Mouse (Mus musculus) hindbrain, embryonic 14.5 days (tissue): ENCODE measurements around the gene Inpp5f. TPM values are rescaled to one million over a fixed set of nuclear protein-coding genes. Genes with fewer than 3 reads are reported as not detected.

Experiments used
- ATAC-seq: fragments of 200-750 bp; cut with Nextera tagmentation; 2 replicates; pipeline ENCODE4 v1.8.0; 2017; ENCODE audit warnings: moderate number of reproducible peaks, mild to moderate bottlenecking, moderate TSS enrichment, moderate library complexity; ENCODE audit not compliant: low FRiP score
- DNase-seq: peaks from one replicate; pipeline ENCODE4 v3.0.0-alpha.2; 2015; ENCODE audit warnings: low spot score
- H3K27ac ChIP-seq: fragments of 300-500 bp; sonication (generic); 2 replicates; pipeline ENCODE4 v1.5.1; 2014; ENCODE audit warnings: mild to moderate bottlenecking, moderate library complexity
- H3K27me3 ChIP-seq: fragments of 300-500 bp; sonication (generic); 2 replicates; pipeline ENCODE4 v1.6.1; 2014; ENCODE audit warnings: mild to moderate bottlenecking, low read length, mixed read lengths; ENCODE audit not compliant: control insufficient read depth, insufficient read depth
- H3K36me3 ChIP-seq: fragments of 300-500 bp; sonication (generic); replicated peaks from 2 replicates; pipeline ENCODE4 v1.6.1; 2014; ENCODE audit not compliant: control insufficient read depth, insufficient read depth
- H3K4me1 ChIP-seq: fragments of 300-500 bp; sonication (generic); replicated peaks from 2 replicates; pipeline ENCODE4 v1.6.1; 2014; ENCODE audit warnings: antibody characterized with exemption, low read length, mixed read lengths; ENCODE audit not compliant: control insufficient read depth, insufficient read depth
- H3K4me2 ChIP-seq: fragments of 300-500 bp; sonication (generic); replicated peaks from 2 replicates; pipeline ENCODE4 v1.6.1; 2014; ENCODE audit warnings: mild to moderate bottlenecking, moderate library complexity
- H3K4me3 ChIP-seq: fragments of 300-500 bp; sonication (generic); replicated peaks from 2 replicates; pipeline ENCODE4 v1.5.1; 2014; ENCODE audit warnings: mild to moderate bottlenecking, low read length
- H3K9ac ChIP-seq: fragments of 300-500 bp; sonication (generic); 2 replicates; pipeline ENCODE4 v1.6.1; 2014
- H3K9me3 ChIP-seq: fragments of 300-500 bp; sonication (generic); 2 replicates; pipeline ENCODE4 v1.6.1; 2016; ENCODE audit warnings: low read length; ENCODE audit not compliant: control insufficient read depth
- WGBS: fragments of 180-500 bp; shearing (Covaris S2); extraction: QIAGEN DNeasy Blood & Tissue Kit; methylation state at CpG from one replicate; pipeline ENCODE4 v1.1.7; 2014; 5-methylcytosine and 5-hydroxymethylcytosine counted together
- polyA plus RNA-seq: library from polyadenylated mRNA; unstranded; fragments of >200 nt; fragmentation: Nextera tagmentation; extraction: Ambion mirVana; gene quantifications from 2 replicates; pipeline ENCODE4 v1.2.1, GENCODE M21; 2014

Inpp5f gene
- polyA plus RNA-seq, 1 experiment from 2014 or later: 418 TPM

DNA sequence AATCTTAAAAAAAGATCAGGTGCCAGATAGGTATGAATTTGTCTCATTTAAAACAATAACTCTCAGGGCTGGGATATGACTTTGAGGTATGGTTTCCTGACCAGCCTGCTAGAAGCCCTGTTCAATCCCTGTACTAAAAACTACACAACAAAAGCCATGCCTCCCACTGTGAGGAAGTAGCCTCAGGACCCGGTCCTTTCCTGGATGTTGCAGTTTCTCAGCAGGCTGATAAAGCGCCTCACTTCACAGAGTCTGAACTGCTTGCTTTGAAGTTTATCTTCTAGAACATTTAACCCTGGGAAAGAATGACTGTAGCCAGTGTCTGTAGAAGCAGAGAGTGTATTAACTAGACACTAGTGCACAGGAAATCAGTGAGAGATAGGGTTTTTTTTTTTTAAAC, 57.7 kb downstream of the Inpp5f start:
- no peak for DNase-seq

DNA sequence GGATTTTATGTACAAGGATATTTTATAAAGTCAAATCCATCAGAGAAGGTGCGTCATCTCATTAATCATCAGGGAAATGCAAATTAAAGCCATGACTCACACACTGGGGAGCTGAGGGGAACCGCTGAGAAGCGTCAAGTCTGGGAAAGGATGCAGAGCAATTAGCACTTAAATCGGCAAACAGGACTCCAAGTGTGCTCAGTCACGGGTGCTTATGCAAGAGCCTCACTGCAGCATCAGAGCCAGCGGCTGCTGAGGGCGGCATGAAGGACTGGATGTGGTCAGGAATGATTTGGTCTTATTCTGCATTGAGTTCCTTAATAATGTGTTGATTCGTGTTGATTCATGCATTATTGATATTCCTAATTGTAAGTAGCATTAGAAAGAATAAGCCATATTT, 60.8 kb downstream of the Inpp5f start:
- WGBS: 4% methylated on average over 8 of the region's 8 CpGs
- Histone ChIP-seq H3K4me2 (peak overlapping the region; percentile 43), H3K9ac (peak overlapping the region; percentile 28), H3K27ac (peak overlapping the region; percentile 90), H3K36me3 (peaks cover 9% of the 10 kb centered on the region), H3K27me3 (no peaks in the 10 kb centered on the region), H3K4me1 (peaks cover 21% of the 10 kb centered on the region), H3K4me3 (no peak overlapping the region; the same call in 1 of the 2 replicates), H3K9me3 (no peaks in the 10 kb centered on the region)
- DNase-seq (peak; percentile 67), ATAC-seq (peak; percentile 81; the same call in 1 of the 2 replicates)

More for the DNA sequence above, 57.7 kb downstream of the Inpp5f start:
- Histone ChIP-seq H3K36me3 (peaks cover 20% of the 10 kb centered on the region), H3K4me2 (no peak overlapping the region), H3K9ac (no peak overlapping the region), H3K4me3 (no peak overlapping the region), H3K9me3 (no peaks in the 10 kb centered on the region), H3K27ac (peak overlapping the region; percentile 1), H3K27me3 (no peaks in the 10 kb centered on the region), H3K4me1 (peaks cover 21% of the 10 kb centered on the region)
- 31% methylated on average over 2 of the region's 2 CpGs for WGBS
- ATAC-seq: no peak

DNA sequence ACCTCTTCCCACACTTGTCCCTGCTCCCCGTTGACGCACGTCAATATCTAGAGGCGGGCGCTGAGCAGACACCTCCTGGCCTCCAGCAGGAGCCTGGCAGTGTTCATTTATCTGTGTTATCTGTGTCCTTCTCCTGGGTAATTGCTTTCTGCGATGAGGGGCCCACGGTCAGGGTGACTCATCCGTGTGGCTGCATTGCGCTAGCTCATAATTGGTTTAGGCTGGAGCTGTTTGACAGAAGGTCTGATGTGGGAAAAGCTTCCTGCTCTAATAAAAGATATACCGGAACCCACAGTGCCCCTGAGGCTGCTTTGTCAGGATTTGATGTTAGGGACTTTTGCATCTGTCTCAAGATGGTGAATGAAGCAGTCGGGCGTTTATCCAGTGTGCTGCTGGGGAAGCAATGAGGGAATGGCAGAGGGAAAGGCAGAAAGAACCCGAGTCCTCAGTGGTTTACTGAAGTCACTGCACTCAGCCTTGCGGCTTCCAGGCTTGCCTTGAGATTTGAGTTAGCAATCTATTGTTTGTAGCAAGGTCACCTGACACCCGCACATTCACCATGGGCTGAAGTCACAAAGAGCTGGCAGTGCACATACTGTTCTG, 61.4 kb downstream of the Inpp5f start:
- H3K9ac ChIP-seq: peak overlapping the region; percentile 28
- no peaks in the 10 kb centered on the region for H3K9me3 ChIP-seq
- H3K27ac ChIP-seq: peak overlapping the region; percentile 90
- H3K4me3 ChIP-seq: no peak overlapping the region
- H3K4me2 ChIP-seq: peak overlapping the region; percentile 43
- WGBS: 6% methylated on average over 15 of the region's 15 CpGs
- DNase-seq: peak; percentile 70
- peaks cover 21% of the 10 kb centered on the region for H3K4me1 ChIP-seq
- peak; percentile 85 for ATAC-seq
- no peaks in the 10 kb centered on the region for H3K27me3 ChIP-seq
- H3K36me3 ChIP-seq: peaks cover 9% of the 10 kb centered on the region

DNA sequence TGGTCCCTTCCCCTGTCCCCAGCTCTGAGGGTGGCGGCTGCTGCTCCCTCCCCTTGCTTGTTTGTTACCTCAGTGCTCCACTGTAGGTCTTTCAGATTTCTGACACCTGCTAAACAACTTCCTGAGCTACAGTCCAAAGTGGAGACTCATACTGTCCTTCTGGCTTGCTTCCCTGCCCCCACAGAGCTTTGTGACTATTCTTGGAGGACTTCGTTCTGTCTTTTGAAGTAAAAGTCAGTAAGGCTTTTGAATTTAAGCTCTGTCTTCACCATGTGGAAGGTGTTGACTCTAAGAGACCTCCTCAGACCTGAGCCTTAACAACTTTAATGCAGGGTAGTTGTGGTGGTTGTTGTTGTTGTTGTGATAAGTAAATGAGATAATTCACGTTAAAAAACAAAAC, 67.4 kb downstream of the Inpp5f start:
- Histone ChIP-seq H3K4me3 (no peak overlapping the region), H3K4me2 (no peak overlapping the region), H3K27ac (no peak overlapping the region), H3K27me3 (no peaks in the 10 kb centered on the region), H3K36me3 (peaks cover 4% of the 10 kb centered on the region; the same call in 1 of the 2 replicates), H3K4me1 (no peaks in the 10 kb centered on the region), H3K9me3 (no peaks in the 10 kb centered on the region), H3K9ac (no peak overlapping the region)
- 81% methylated on average over 3 of the region's 3 CpGs for WGBS
- DNase-seq (no peak), ATAC-seq (no peak)

DNA sequence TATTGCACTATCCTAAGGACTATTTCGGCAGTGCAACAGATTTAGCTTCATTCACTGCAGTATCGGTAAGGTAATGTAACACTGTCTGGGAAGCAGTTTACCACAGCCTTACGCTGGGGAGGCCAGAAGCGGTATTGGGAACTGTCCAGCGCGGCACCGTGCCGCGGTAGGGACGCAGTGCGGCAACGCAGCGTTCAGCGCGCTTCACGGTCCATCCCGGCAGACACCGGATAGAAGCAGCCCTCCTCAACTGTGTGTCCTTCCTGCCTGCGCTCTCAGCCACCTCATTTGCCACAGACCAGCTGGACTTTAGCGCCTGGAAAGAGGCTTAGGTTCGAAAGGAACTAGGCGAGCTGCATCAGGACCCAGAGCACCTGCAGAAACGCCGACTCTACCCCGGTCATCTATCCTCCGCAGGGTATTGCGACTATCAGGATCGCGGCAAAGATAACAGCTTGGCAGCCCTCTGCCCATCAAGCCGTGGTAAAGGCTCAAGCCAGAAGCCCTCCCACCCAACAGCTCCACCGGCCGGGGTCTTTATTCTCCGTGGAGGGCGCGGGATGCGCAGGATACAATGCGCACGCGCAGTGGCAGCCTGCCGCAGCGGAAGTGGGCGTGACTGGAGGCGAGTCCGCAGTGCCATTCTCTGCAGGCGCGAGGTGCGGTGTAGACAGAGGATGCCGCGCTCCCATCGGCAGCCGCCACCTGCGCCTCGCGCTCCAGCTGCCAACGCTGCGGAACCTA, 76.9 kb downstream of the Inpp5f start:
- Histone ChIP-seq H3K4me1 (peaks cover 19% of the 10 kb centered on the region; the same call in 1 of the 2 replicates), H3K9me3 (peaks cover 33% of the 10 kb centered on the region), H3K4me3 (peak overlapping the region; percentile 52), H3K36me3 (peaks cover 48% of the 10 kb centered on the region), H3K27me3 (no peaks in the 10 kb centered on the region), H3K9ac (peak overlapping the region; percentile 76), H3K4me2 (peak overlapping the region; percentile 56), H3K27ac (peak overlapping the region; percentile 98)
- ATAC-seq (peak; percentile 79), DNase-seq (peak; percentile 83)
- 54% methylated on average over 56 of the region's 56 CpGs for WGBS

DNA sequence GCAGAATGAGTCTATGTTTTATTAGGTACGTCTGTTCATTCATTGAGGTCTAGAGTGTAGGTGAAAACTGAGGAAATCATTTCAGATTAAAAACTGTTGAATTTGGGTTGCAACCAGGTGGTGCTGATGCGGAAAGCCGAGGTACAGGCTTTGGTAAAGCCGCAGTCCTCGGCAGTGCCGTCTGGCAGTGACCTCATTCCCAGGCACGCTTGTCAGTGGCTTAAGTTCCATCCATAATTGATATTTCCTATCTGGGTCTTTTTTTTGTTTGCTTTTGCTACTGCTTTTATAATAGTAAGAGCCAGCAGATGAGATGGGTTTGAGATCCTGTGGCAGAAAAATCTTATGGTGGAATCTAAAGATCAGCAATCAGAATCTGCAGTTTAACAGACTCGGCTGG, 78.2 kb downstream of the Inpp5f start:
- WGBS: 58% methylated on average over 8 of the region's 8 CpGs
- DNase-seq: peak; percentile 47
- Histone ChIP-seq H3K9me3 (peaks cover 33% of the 10 kb centered on the region), H3K4me1 (peaks cover 19% of the 10 kb centered on the region; the same call in 1 of the 2 replicates), H3K36me3 (peaks cover 57% of the 10 kb centered on the region), H3K27ac (peak overlapping the region; percentile 98), H3K27me3 (no peaks in the 10 kb centered on the region), H3K4me2 (peak overlapping the region; percentile 56), H3K9ac (peak overlapping the region; percentile 76), H3K4me3 (peak overlapping the region; percentile 52)
- ATAC-seq: no peak

DNA sequence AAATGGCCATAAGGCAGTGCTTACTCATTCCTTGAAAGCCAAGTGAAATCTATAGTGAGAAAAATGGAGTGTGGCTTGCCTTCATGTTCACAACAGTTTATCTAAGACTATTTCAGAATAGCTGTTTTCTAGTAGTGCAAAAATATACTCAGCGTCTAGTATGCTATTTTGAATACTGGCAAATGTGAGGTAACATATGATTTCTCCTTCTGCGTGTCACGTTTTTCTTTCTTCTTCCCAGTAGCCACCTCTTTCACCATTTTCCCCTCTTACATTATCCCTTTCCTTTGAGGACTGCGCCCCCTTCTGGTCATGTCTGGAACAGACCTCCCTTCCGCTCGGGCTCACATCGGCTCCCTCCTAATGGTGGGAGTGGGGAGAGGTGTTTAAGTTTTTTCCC, 78.9 kb downstream of the Inpp5f start:
- peaks cover 33% of the 10 kb centered on the region for H3K9me3 ChIP-seq
- H3K4me3 ChIP-seq: peak overlapping the region; percentile 52
- peaks cover 19% of the 10 kb centered on the region; the same call in 1 of the 2 replicates for H3K4me1 ChIP-seq
- H3K9ac ChIP-seq: peak overlapping the region; percentile 76
- DNase-seq: peak; percentile 94
- H3K27me3 ChIP-seq: no peaks in the 10 kb centered on the region
- H3K27ac ChIP-seq: peak overlapping the region; percentile 98
- H3K4me2 ChIP-seq: peak overlapping the region; percentile 56
- peak; percentile 78 for ATAC-seq
- WGBS: 9% methylated on average over 7 of the region's 7 CpGs
- peaks cover 60% of the 10 kb centered on the region for H3K36me3 ChIP-seq

DNA sequence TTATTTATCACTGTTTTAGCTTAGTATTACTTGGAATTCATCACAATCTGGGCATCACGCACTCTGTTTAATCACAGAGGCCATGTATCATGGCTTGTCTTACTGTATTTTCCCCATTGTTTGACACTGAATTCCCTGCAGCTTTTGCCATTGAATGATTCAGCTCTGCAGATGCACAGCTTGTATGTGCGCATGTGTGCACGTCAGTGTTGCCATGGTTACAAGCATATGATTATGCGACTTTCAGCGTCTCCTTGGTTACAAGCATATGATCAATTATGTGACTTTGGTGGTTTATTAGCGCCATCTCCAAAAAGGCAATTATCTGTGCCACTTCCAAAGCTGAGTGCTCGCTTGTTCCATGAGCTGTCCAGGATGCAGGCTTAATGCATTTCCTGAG, 79.7 kb downstream of the Inpp5f start:
- H3K4me2 ChIP-seq: peak overlapping the region; percentile 56
- H3K4me1 ChIP-seq: peaks cover 19% of the 10 kb centered on the region; the same call in 1 of the 2 replicates
- H3K27me3 ChIP-seq: no peaks in the 10 kb centered on the region
- DNase-seq (peak; percentile 83), ATAC-seq (peak; percentile 71)
- H3K27ac ChIP-seq: peak overlapping the region; percentile 98
- peak overlapping the region; percentile 76 for H3K9ac ChIP-seq
- H3K4me3 ChIP-seq: peak overlapping the region; percentile 52
- H3K9me3 ChIP-seq: peaks cover 29% of the 10 kb centered on the region
- WGBS: 18% methylated on average over 7 of the region's 7 CpGs
- H3K36me3 ChIP-seq: peaks cover 60% of the 10 kb centered on the region

DNA sequence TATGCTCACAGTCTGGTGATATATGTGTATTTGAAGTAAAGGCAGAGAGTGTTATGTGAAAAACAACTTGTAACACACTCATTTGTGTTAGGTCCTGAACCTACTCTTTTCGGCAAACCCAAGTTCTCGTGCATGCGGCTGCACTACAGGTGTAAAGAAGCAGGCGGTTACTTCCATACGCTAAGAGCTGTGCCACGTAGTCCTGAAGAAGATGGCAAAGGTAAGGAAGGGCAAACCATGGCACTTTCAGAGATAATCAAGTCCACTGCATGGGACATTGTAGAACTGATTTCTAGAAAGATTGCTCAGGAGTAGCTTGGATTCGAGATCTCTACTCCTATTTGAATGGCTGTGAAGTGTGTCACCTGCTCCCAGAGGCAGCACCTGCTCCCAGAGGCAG, 81.0 kb downstream of the Inpp5f start:
- ATAC-seq (no peak), DNase-seq (no peak)
- Histone ChIP-seq H3K27me3 (no peaks in the 10 kb centered on the region), H3K9ac (no peak overlapping the region), H3K4me3 (no peak overlapping the region), H3K4me1 (peaks cover 16% of the 10 kb centered on the region; the same call in 1 of the 2 replicates), H3K27ac (no peak overlapping the region), H3K4me2 (peak overlapping the region; percentile 56; the same call in 1 of the 2 replicates), H3K9me3 (peaks cover 22% of the 10 kb centered on the region), H3K36me3 (peaks cover 67% of the 10 kb centered on the region)
- WGBS: 90% methylated on average over 7 of the region's 7 CpGs
